ENCODE assay signal across 8 mouse cellular contexts in genomic region chr13:93000640-93001351, GRCm38 (mm10).
A peak's percentile ranks its signal among the peaks of the same experiment; 100 is the strongest.
DNase-seq lines count a peak whose midpoint lies in the region; TF ChIP-seq lines count a peak whose summit lies in the region.

No protein-coding gene starts in this region.

- DNase-seq in heart, adult 18-20 months: peak; percentile 49 to 61
- DNase-seq in heart, postnatal 4 days: no peak
- DNase-seq in layer of hippocampus, adult 9-11 months: peak; percentile 53
- DNase-seq in layer of hippocampus, postnatal 25 days (ENCODE audit: extremely low spot score in 1 of 2, low spot score in 1 of 2): no peak
- DNase-seq in gastrocnemius, postnatal 25 days: peak; percentile 74
- DNase-seq in adrenal gland, postnatal 10 days: no peak
- no peak for DNase-seq in lung, postnatal 36 days

- TF ChIP-seq POLR2A in olfactory bulb, adult 2 months (IDR thresholded peaks at IDR 0.05; ENCODE audit: insufficient read depth, low read depth, low read length): no peak

- H3K4me1 ChIP-seq in olfactory bulb, adult 2 months (ENCODE audit: control insufficient read depth, insufficient read depth, low read length): peaks cover 25% of the 10 kb centered on the region

- peak overlapping the region; percentile 95 for H3K27ac ChIP-seq in olfactory bulb, adult 2 months (ENCODE audit: insufficient read depth, low read depth, low read length)

- TF ChIP-seq CTCF in olfactory bulb, adult 2 months (IDR thresholded peaks at IDR 0.05; ENCODE audit: insufficient read depth, low read depth, low read length): no peak

- WGBS in olfactory bulb, adult 2 months: 27% methylated on average over 12 of the region's 12 CpGs

- no peak overlapping the region for H3K4me3 ChIP-seq in olfactory bulb, adult 2 months (ENCODE audit: insufficient read depth, low read depth, low read length)

Comparison
In these comparisons a context has a peak if more than half of its experiments do, and no peak if none do; other contexts are left out.
1. DNase-seq: peak in heart, adult 18-20 months (2 of 2), layer of hippocampus, adult 9-11 months (single experiment) and gastrocnemius, postnatal 25 days (single experiment); none in heart, postnatal 4 days (single experiment), layer of hippocampus, postnatal 25 days (0 of 2), adrenal gland, postnatal 10 days (single experiment) and lung, postnatal 36 days (single experiment).